Mouse (Mus musculus) mesoderm, embryonic 11.5 days (tissue): Measurements from ENCODE around the gene Gm773.
"Not testable (repeated sequence)": the region's sequence is repeated elsewhere in the genome, so short reads cannot be mapped to it uniquely, and the experiment has no call there.

ENCODE experiments used
- DNase-seq: peaks from one replicate; pipeline ENCODE4 v3.0.0-alpha.2; 2012; ENCODE audit warnings: low read depth, low spot score

The Gm773 gene

DNA sequence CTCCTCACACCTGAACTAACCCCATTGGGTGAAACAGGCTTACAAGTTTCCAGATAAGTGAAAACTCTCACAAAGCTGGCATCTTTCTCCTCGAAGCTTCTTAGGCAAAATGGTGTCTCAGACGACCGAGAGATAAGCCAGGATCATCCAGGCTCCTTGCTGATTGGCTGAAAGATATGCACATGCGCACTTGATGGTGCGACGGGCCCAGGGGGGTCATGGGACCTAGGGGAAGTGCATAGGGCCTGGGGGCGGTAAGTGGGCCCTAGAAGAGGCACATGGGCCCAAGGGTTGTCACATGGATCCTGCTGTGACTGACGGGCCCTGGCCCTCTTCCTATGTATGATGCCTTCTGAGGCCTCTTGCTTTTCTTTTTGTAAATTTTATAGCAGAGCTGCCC, at the start of gene Gm773:
Gene Gm773 (minus strand): TSS at position 111 of the 400 bp plus-strand sequence.
- no peak for DNase-seq

- not testable (repeated sequence) for DNase-seq
Observed at GRCm38 (mm10) chrX:56186449-56186848, 26.2 kb downstream of the Gm773 start.

DNA sequence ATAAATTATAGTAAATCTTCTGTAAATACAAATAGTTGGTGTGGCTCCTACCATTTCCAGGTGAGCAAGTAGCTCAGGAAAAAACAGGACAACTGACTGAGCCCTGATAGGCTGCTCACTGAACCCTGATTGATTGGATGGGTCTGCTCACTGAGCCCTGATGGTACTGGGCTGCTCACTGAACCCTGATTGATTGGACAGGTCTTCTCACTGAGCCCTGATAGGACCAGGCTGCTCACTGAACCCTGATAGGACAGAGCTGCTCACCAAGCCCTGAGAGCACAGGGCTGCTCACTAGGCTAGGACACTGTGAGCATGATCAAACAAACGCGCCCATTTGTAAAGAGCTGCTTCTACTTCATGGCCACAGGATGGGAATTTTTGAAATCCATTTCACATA, 61.3 kb downstream of the Gm773 start:
- no peak for DNase-seq
